Mouse (Mus musculus) megakaryocyte, embryonic 14.5 days (primary cell): Measurements from ENCODE around the gene Mex3a. TPM values are rescaled to one million over a fixed set of nuclear protein-coding genes. Genes with fewer than 3 reads are reported as not detected.
A peak's percentile ranks its signal among the peaks of the same experiment; 100 is the strongest.

Experiments
- H3K27me3 ChIP-seq: replicated peaks from 2 replicates; pipeline ENCODE3; 2012; ENCODE audit warnings: inconsistent platforms
- H3K36me3 ChIP-seq: replicated peaks from 2 replicates; pipeline ENCODE3; 2012; ENCODE audit warnings: low read length, inconsistent platforms, mixed read lengths
- H3K4me1 ChIP-seq: 2 replicates; pipeline ENCODE4 v1.6.1; 2012; ENCODE audit warnings: inconsistent platforms
- H3K4me3 ChIP-seq: replicated peaks from 2 replicates; pipeline ENCODE3; 2012; ENCODE audit warnings: moderate library complexity, mild to moderate bottlenecking, inconsistent platforms
- H3K9me3 ChIP-seq: 2 replicates; pipeline ENCODE4 v1.6.1; 2012; ENCODE audit warnings: inconsistent platforms
- FLI1 ChIP-seq: IDR thresholded peaks from 2 replicates; pipeline ENCODE4 v1.6.1; 2012; ENCODE audit warnings: low read length, inconsistent platforms, mixed read lengths
- GATA1 ChIP-seq: IDR thresholded peaks from 3 replicates; pipeline ENCODE4 v1.6.1; 2012; ENCODE audit warnings: mixed read lengths, low read length, inconsistent platforms, borderline replicate concordance
- polyA plus RNA-seq: library from polyadenylated mRNA; stranded (reverse); fragments of >175 nt; gene quantifications from 2 replicates; pipeline ENCODE4 v1.2.3, GENCODE M21; 2012; ENCODE audit warnings: low replicate concordance; ENCODE audit not compliant: insufficient read depth

The Mex3a gene
- polyA plus RNA-seq, 1 experiment: 1.6 TPM

DNA sequence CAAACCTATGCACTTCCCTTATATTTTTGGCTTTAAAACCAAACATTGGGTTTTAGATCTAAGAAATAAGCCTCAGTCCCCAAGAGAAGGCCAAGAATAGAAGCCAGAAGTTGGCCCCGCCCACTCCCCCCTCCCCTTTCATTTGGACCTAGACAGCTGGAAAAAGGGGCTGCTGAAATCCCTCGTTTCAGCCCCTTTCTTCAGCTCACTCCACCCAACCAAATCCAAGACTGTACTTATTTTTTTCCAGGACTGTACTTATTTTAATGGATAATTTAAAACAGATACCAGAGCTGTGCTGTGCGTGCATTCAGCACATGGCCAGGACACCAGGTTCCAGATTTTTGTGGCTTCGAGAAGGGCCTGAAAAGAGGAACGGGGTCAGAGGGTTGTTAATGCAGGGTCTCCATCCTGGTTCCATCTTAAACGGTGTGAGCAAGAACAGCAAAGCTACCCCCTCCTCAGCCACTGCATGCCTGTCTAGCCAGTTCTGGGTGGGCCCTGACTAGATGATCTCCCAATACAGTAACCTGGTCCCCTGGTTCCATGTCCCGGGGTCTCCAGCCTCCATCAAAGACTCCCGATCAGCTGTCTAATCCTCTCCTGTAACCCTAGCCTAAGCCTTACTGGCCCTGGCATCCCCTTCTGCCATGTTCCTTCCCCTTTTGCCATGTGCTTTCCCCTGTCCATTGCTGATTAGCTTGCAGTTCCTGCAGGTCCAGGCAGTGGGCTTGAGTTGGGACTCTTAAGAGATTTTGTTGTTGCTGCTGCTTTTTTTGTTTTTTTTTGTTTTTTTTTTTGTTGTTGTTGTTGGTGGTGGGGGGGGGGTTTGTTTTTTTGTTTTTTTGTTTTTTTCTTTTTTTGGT is 28.1 kb upstream of the Mex3a start:
- Histone ChIP-seq H3K9me3 (no peaks in the 10 kb centered on the region), H3K36me3 (peaks cover 41% of the 10 kb centered on the region), H3K27me3 (no peaks in the 10 kb centered on the region), H3K4me3 (peak overlapping the region; percentile 99), H3K4me1 (peaks cover 93% of the 10 kb centered on the region)
- no peak for TF ChIP-seq GATA1
- TF ChIP-seq FLI1: no peak

- no peak for TF ChIP-seq FLI1
- TF ChIP-seq GATA1: no peak
- no peaks in the 10 kb centered on the region for H3K9me3 ChIP-seq
- H3K4me1 ChIP-seq: peaks cover 91% of the 10 kb centered on the region
- no peaks in the 10 kb centered on the region for H3K27me3 ChIP-seq
- H3K36me3 ChIP-seq: peaks cover 31% of the 10 kb centered on the region
- peak overlapping the region; percentile 59 for H3K4me3 ChIP-seq
These were observed 27.1 kb upstream of the Mex3a start for GRCm38 (mm10) chr3:88505081-88505480.

- Histone ChIP-seq H3K4me3 (no peak overlapping the region), H3K36me3 (peaks cover 26% of the 10 kb centered on the region), H3K9me3 (no peaks in the 10 kb centered on the region), H3K27me3 (no peaks in the 10 kb centered on the region), H3K4me1 (peaks cover 91% of the 10 kb centered on the region)
- TF ChIP-seq FLI1 (no peak), GATA1 (no peak)
These were observed 26.4 kb upstream of the Mex3a start for GRCm38 (mm10) chr3:88505765-88506164.

- peak overlapping the region; percentile 93 for H3K4me3 ChIP-seq
- peaks cover 12% of the 10 kb centered on the region for H3K36me3 ChIP-seq
- no peak for TF ChIP-seq FLI1
- TF ChIP-seq GATA1: no peak
- H3K9me3 ChIP-seq: no peaks in the 10 kb centered on the region
- H3K27me3 ChIP-seq: peaks cover 3% of the 10 kb centered on the region
- peaks cover 98% of the 10 kb centered on the region for H3K4me1 ChIP-seq
These were observed 22.9 kb upstream of the Mex3a start for GRCm38 (mm10) chr3:88509250-88509649.

DNA sequence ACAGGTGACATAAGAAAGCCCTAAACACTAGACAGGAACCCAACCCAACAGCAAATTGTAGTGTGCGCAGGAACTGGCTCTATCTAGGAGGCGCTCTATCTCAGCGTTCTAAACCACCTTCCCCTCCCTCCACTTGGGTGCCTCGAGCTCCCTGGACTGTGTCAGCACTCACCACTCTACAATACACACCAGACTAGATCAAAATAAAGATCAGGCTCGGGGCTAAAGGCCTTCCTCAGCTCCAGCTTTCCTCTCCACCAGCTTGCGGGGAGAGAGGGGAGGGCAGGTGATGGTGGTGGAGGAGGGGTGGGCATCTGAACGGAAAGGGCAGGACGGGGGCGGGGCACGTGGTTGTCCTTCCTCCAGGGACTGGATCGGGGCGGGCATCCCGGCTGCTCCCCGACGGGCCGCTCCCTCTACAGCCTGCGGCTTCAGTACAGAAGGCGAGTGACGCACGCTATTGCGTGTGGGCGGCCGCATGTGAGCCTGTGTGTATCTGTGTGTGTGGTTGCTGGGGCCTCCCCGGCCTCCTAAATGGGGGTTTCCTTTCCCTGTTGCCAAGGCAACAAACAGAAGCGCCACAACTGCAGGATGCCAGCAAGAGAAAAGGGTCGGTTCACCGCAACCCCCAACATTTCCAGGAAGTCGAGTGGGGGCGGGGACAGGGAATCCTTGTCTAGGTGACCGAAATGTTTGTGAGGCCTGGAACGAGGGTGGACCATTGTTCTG is 22.3 kb upstream of the Mex3a start, which contains the start of gene Lmna:
TSS of gene Lmna (minus strand) at position 265 of the 729 bp plus-strand sequence.
- peaks cover 12% of the 10 kb centered on the region for H3K36me3 ChIP-seq
- H3K27me3 ChIP-seq: peaks cover 3% of the 10 kb centered on the region
- peak within 1 kb of the TSS; percentile 93 for H3K4me3 ChIP-seq
- peaks cover 98% of the 10 kb centered on the region for H3K4me1 ChIP-seq
- TF ChIP-seq FLI1 (0 out of 2 replicates have a peak, but pooled peaks have one; percentile 14), GATA1 (no peak)
- H3K9me3 ChIP-seq: no peaks in the 10 kb centered on the region

- Histone ChIP-seq H3K4me1 (peaks cover 98% of the 10 kb centered on the region), H3K36me3 (peaks cover 12% of the 10 kb centered on the region), H3K4me3 (peak overlapping the region; percentile 93), H3K9me3 (no peaks in the 10 kb centered on the region), H3K27me3 (peaks cover 10% of the 10 kb centered on the region)
- TF ChIP-seq GATA1: no peak
- TF ChIP-seq FLI1: no peak
These were observed 21.5 kb upstream of the Mex3a start for GRCm38 (mm10) chr3:88510421-88511289.

GRCm38 (mm10) chr3:88511559-88511958 is 20.6 kb upstream of the Mex3a start:
- Histone ChIP-seq H3K9me3 (no peaks in the 10 kb centered on the region), H3K27me3 (peaks cover 17% of the 10 kb centered on the region), H3K36me3 (peaks cover 7% of the 10 kb centered on the region), H3K4me1 (peaks cover 98% of the 10 kb centered on the region), H3K4me3 (peak overlapping the region; percentile 67)
- no peak for TF ChIP-seq FLI1
- TF ChIP-seq GATA1: no peak

GRCm38 (mm10) chr3:88512141-88512895 is 19.9 kb upstream of the Mex3a start:
- H3K4me3 ChIP-seq: peak overlapping the region; percentile 81

DNA sequence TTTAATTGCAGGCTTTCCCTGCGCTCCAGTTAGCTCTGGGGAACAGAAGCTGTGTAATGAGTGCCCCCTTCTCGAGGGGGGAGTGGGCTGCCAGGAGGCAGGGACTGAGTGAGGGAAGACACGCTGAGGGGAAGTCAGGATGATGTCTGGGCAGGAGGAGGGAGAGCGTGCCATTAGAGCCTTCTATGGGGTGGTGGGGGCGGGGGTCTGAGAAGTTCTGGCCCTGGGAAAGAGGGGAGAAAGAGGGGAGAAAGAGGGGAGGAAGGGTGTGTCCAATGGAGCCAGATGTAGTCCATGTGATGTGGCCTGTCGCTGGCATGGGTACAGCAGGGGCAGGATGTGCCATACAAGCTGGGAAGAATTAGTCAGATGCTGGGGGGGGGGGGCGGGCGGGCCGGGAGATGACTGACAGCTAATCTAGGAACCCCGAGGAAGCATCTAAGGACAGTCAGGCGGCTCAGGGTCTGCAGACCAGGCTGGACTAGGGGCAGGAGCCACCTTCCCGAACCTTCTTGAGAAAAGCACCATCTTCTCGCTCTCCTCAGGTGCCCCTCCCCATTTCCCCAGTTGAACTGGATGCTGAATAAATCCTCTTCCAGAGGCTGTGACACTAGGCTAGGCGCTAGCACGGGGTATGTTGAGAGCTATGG is 19.2 kb upstream of the Mex3a start:
- Histone ChIP-seq H3K4me1 (peaks cover 91% of the 10 kb centered on the region), H3K4me3 (peak overlapping the region; percentile 81)

More at GRCm38 (mm10) chr3:88512141-88512895, 19.9 kb upstream of the Mex3a start:
- Histone ChIP-seq H3K36me3 (peaks cover 5% of the 10 kb centered on the region), H3K4me1 (peaks cover 97% of the 10 kb centered on the region), H3K27me3 (peaks cover 23% of the 10 kb centered on the region), H3K9me3 (no peaks in the 10 kb centered on the region)
- TF ChIP-seq GATA1: no peak
- no peak for TF ChIP-seq FLI1

More for the DNA sequence above, 19.2 kb upstream of the Mex3a start:
- TF ChIP-seq GATA1: no peak
- TF ChIP-seq FLI1: no peak
- Histone ChIP-seq H3K9me3 (no peaks in the 10 kb centered on the region), H3K36me3 (peaks cover 2% of the 10 kb centered on the region), H3K27me3 (peaks cover 28% of the 10 kb centered on the region)
